Mouse (Mus musculus): Measurements from ENCODE around the gene Tex45.

DNA sequence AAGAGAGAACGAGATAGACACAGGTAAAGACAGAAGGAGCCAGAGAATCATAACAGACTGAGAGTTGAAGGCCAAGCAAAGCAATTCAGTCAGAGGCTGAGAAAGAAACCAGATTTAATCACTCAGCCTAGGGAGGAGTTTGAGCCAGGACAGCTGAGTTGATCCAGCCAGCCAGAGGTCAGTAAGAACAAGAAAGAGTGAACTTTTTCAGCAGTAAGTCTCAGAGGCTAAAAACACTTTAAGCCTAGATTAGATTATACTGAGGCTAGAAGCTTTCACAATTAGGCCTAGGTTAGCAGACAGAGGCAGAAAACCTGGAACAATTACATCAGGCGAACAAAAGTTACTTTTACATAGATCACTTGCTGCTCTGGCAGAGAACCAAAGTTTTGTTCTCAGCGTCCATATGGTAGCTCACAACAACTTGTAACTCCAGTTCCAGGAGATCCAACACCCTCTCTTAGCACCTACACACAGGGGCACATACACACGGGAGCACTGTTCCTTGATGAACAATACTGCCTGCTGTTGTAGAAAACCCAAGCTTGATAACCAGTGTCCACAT lies 9.6 kb downstream of the Tex45 start:
- no peak for TF ChIP-seq ZKSCAN1 (IDR thresholded peaks at IDR 0.05; ENCODE audit: low read depth, low read length)
- no peak for TF ChIP-seq POLR2A (IDR thresholded peaks at IDR 0.05; ENCODE audit: control insufficient read depth in 1 of 2, insufficient read depth in 1 of 2, low read depth in 1 of 2, low read length in 2 of 2, poor library complexity in 1 of 2)

All from MEL (cell line).